Mouse (Mus musculus): ENCODE measurements around the gene Ppfibp2.

- TF ChIP-seq HCFC1 (IDR thresholded peaks at IDR 0.05; ENCODE audit: borderline replicate concordance, insufficient read depth, low read length), result no peak
- TF ChIP-seq MAFK (IDR thresholded peaks at IDR 0.05; ENCODE audit: insufficient read depth, low read depth, low read length), result no peak
- no peak for TF ChIP-seq CHD2 (IDR thresholded peaks at IDR 0.05; ENCODE audit: low read depth, low read length)
Measured at GRCm38 (mm10) chr7:107637398-107637797, 42.4 kb downstream of the Ppfibp2 start.

All from ES-E14 (cell line).